Mouse (Mus musculus) limb, embryonic 10.5 days (tissue): ENCODE data around the gene Fam149b. TPM values are rescaled to one million over a fixed set of nuclear protein-coding genes. Genes with fewer than 3 reads are reported as not detected.
A peak's percentile ranks its signal among the peaks of the same experiment; 100 is the strongest.
"Not testable (repeated sequence)": the region's sequence is repeated elsewhere in the genome, so short reads cannot be mapped to it uniquely, and the experiment has no call there.

Experiments used
- DNase-seq: peaks from one replicate; pipeline ENCODE4 v3.0.0-alpha.2; 2017; ENCODE audit warnings: low spot score
- H3K27ac ChIP-seq: fragments of 300-500 bp; sonication (generic); 2 replicates; pipeline ENCODE4 v1.5.1; 2016; ENCODE audit warnings: mild to moderate bottlenecking
- H3K27me3 ChIP-seq: fragments of 300-500 bp; sonication (generic); 2 replicates; pipeline ENCODE4 v1.6.1; 2016; ENCODE audit warnings: low read depth, mild to moderate bottlenecking; ENCODE audit not compliant: poor library complexity, severe bottlenecking
- H3K36me3 ChIP-seq: fragments of 300-500 bp; sonication (generic); 2 replicates; pipeline ENCODE4 v1.6.1; 2016; ENCODE audit warnings: mild to moderate bottlenecking, moderate library complexity
- H3K4me1 ChIP-seq: fragments of 300-500 bp; sonication (generic); 2 replicates; pipeline ENCODE4 v1.6.1; 2016
- H3K4me3 ChIP-seq: fragments of 300-500 bp; sonication (generic); 2 replicates; pipeline ENCODE4 v1.5.1; 2016; ENCODE audit warnings: mild to moderate bottlenecking, moderate library complexity
- H3K9me3 ChIP-seq: fragments of 300-500 bp; sonication (generic); replicated peaks from 2 replicates; pipeline ENCODE4 v1.6.1; 2016; ENCODE audit warnings: mild to moderate bottlenecking
- WGBS: fragments of 180-500 bp; shearing (Covaris S2); methylation state at CpG from one replicate; pipeline ENCODE4 v1.1.7; 2016; 5-methylcytosine and 5-hydroxymethylcytosine counted together
- polyA plus RNA-seq: library from polyadenylated mRNA; unstranded; fragments of >200 nt; fragmentation: Nextera tagmentation; extraction: Ambion mirVana; gene quantifications from 2 replicates; pipeline ENCODE4 v1.2.1, GENCODE M21; 2016

Fam149b gene
- polyA plus RNA-seq: 43.5 and 51.7 TPM in 2 replicates

DNA sequence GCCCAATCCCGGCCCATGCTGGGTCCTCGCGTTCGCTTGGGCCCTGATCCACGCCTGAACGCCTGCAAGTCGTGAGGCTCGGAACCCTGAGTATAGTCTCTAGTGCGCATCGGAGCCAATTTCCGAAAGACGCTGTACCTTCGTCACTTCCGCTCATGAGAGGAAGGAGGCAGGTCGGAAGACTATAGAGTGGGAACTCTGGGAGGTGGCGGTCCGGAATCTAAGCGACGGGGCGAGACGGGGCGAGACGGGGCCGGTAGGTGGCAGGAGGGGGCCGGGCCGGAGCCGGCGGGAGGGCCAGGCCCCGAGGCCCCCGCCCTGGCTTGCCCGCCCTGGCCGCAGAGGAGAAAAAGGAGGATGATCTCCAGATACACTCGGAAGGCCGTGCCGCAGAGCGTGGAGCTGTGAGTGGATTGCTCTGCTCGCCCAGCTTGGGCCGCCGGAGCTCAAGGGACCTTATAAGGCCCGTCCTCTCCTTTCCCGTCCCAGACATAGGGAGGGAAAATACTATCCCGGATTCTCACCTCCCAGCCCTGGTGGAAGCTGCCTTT, at the start of gene Fam149b, which contains the start of gene Ecd:
Fam149b (plus strand) TSS at position 172 of the 551 bp plus-strand sequence.
Ecd (minus strand) TSS at position 131 of the 551 bp plus-strand sequence.
- Histone ChIP-seq H3K36me3 (peaks cover 49% of the 10 kb centered on the region), H3K27me3 (no peaks in the 10 kb centered on the region), H3K9me3 (no peaks in the 10 kb centered on the region), H3K4me3 (peak within 1 kb of the TSS; percentile 79), H3K4me1 (peaks cover 18% of the 10 kb centered on the region), H3K27ac (peak within 1 kb of the TSS; percentile 95)
- under 1% methylated on average over 42 of the region's 42 CpGs for WGBS
- DNase-seq: peak; percentile 95

DNA sequence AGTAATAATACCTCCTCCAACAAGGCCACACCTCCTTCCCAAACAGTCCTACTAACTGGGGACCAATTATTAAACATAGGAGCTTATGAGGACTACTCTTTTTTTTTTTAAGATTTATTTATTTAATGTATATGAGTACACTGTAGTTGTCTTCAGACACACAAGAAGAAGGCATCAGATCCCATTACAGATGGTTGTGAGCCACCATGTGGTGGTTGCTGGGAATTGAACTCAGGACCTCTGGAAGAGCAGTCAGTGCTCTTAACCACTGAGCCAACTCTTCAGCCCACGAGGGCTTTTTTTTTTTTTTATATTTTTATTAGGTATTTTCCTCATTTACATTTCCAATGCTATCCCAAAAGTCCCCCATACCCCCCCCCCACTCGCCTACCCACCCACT, 42.9 kb upstream of the Fam149b start:
- peaks cover 26% of the 10 kb centered on the region for H3K36me3 ChIP-seq
- not testable (repeated sequence) for H3K27ac ChIP-seq, H3K4me1 ChIP-seq, DNase-seq, H3K4me3 ChIP-seq, H3K9me3 ChIP-seq, H3K27me3 ChIP-seq
- WGBS: 77% methylated on average over 2 of the region's 2 CpGs

DNA sequence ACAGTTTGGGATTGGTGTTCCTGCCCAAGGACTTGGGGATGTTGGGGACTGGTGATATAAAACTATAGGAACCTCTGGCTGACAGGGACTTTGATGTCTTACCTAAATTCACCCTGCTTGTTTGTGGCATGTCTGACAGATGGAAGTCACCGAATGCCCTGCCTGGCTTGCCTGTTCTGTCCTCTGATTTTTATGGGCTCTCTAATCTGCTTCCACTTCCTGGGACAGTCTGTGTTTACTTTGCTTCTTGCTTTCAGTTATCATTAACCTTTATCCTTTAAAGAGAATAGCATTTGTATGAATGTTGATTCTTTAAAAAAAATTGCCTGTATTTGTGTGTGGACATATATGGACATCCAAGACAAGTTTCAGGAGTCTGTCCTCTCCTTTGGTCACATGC, 32.8 kb upstream of the Fam149b start:
- no peaks in the 10 kb centered on the region for H3K9me3 ChIP-seq
- no peak overlapping the region for H3K4me3 ChIP-seq
- 63% methylated on average over 1 of the region's 1 CpGs for WGBS
- no peak overlapping the region for H3K27ac ChIP-seq
- no peaks in the 10 kb centered on the region for H3K27me3 ChIP-seq
- H3K4me1 ChIP-seq: no peaks in the 10 kb centered on the region
- H3K36me3 ChIP-seq: peaks cover 40% of the 10 kb centered on the region
- no peak for DNase-seq

DNA sequence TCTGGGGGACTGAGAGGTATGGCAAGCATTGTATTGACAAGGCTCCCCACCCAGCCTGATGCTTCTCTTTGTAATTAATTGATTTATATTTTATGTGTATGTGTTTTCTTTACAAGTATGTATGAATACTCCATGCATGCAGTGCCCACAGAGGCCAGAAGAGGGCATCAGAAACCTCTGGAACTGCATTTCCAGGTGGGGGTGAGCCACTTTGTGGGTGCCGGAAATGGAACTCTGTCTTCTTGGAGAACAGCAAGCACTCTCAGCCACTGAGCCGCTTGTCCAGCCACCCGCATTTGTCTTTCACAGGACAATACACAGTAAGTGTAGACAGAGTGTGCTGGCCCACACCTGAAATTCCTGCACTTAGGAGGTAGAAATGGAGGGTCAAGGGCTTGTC, 28.5 kb upstream of the Fam149b start:
- DNase-seq: peak; percentile 53
- Histone ChIP-seq H3K9me3 (no peaks in the 10 kb centered on the region), H3K4me1 (no peaks in the 10 kb centered on the region), H3K36me3 (peaks cover 68% of the 10 kb centered on the region), H3K27ac (no peak overlapping the region), H3K4me3 (no peak overlapping the region), H3K27me3 (no peaks in the 10 kb centered on the region)
- 82% methylated on average over 3 of the region's 3 CpGs for WGBS

DNA sequence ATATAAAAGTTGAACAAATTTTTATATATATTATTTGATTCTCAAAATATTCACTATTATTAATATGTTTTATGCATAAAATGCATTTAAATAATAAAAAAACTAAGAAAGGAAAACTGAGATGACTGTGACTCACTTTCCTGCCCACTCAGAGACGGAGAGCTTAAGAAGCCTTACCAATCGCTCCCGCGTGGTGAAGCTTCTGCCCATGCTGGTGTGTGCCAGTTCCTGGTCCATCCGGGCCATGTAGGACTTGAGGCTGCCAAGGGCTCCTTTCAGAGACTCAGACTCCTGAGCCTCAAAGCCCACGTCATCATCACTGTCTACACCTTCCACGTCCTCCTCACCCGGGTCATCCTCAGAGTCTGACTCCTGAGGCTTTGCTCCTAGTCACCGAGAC, 23.8 kb upstream of the Fam149b start:
- no peak for DNase-seq
- H3K36me3 ChIP-seq: peaks cover 94% of the 10 kb centered on the region
- WGBS: 95% methylated on average over 9 of the region's 9 CpGs

DNA sequence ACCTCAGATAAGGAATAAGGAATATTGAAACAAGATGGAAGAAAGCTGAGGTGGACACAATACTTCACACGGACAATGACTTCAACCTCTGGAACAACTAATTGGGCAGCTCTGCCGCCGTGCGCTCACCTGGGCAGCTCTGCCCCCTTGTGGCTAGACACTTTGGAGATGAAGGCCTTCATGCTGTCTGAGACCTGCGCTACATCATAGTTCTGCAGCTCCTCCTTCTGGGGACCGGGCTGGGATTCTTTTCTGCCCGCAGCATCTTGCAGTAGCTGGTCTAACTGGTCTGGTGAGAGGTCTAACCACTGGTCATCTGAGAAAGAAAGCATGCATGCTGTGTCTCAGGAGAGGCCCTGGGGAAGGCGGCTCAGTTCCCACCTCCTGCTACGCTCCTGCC, 19.5 kb upstream of the Fam149b start:
- Histone ChIP-seq H3K36me3 (peaks cover 94% of the 10 kb centered on the region), H3K4me3 (no peak overlapping the region), H3K27ac (no peak overlapping the region), H3K27me3 (no peaks in the 10 kb centered on the region), H3K9me3 (no peaks in the 10 kb centered on the region), H3K4me1 (no peaks in the 10 kb centered on the region)
- WGBS: 65% methylated on average over 9 of the region's 9 CpGs
- peak; percentile 39 for DNase-seq

More for the DNA sequence above, 23.8 kb upstream of the Fam149b start:
- no peaks in the 10 kb centered on the region for H3K9me3 ChIP-seq
- no peak overlapping the region for H3K4me3 ChIP-seq
- H3K27ac ChIP-seq: no peak overlapping the region
- no peaks in the 10 kb centered on the region for H3K4me1 ChIP-seq
- H3K27me3 ChIP-seq: no peaks in the 10 kb centered on the region

DNA sequence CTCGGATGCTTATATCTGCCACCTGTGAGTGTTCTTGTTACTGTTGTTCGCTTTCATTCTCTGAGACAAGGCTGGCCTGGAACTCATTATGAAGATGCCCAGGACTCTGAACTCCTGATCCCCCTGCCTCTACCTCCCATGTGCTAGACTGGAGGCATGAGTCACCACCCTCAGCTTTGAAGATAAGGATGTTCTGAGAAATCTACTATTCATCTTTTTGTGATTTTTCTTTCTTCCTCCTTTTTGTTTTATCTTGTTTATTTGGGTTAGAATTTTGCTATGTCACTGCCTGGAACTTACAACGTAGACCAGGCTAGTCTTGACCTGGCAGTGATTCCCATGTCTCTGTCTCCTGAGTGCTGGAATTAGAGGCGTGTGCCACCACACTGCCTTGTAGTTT, 16.6 kb upstream of the Fam149b start:
- 90% methylated on average over 4 of the region's 4 CpGs for whole genome bisulfite sequencing
- Histone ChIP-seq H3K9me3 (no peaks in the 10 kb centered on the region), H3K4me3 (no peak overlapping the region), H3K4me1 (no peaks in the 10 kb centered on the region), H3K36me3 (peaks cover 98% of the 10 kb centered on the region), H3K27ac (no peak overlapping the region), H3K27me3 (no peaks in the 10 kb centered on the region)
- no peak for DNase-seq

DNA sequence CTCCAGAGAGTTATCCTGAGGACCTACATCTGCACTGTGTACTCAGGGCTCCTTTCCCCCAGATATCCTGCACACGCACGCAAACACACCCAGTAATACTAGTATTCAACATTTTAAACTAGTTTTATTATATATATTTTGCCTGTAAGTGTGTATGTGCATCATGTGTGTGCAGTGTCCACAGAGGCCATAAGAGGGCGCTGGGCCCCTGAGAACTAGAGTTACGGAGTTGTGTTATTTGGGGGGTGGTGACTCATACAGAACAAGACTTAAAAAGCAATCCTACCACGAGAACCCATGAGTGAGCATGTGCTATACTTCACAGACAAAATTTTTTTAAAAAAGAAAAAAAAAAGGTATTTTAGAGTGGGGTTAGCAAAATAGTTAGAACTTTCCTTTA, 8.5 kb upstream of the Fam149b start:
- H3K36me3 ChIP-seq: peaks cover 95% of the 10 kb centered on the region
- 97% methylated on average over 5 of the region's 5 CpGs for WGBS
- no peaks in the 10 kb centered on the region for H3K4me1 ChIP-seq
- H3K27me3 ChIP-seq: no peaks in the 10 kb centered on the region
- no peak overlapping the region for H3K27ac ChIP-seq
- H3K9me3 ChIP-seq: no peaks in the 10 kb centered on the region
- no peak for DNase-seq
- H3K4me3 ChIP-seq: no peak overlapping the region

DNA sequence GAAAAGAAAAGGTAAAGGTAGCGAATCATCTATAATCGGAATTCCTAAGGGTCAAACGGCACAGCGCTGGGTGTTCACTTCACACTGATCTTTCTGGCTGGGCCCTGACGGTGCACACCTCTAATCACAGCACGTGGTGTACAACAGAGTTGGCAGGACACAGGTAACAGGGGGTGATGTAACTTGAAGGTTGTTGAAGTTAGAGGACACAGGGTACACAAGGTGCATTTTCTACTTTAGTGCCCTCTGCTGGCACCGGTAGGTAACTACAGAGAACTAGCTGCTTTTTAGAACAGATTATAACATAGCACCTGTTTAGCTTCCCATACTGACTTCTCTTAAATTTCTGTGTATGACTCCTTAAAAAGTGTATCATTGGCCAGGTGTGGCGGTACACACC, 7.8 kb upstream of the Fam149b start:
- WGBS: 84% methylated on average over 8 of the region's 8 CpGs
- no peak for DNase-seq
- no peak overlapping the region for H3K27ac ChIP-seq
- H3K27me3 ChIP-seq: no peaks in the 10 kb centered on the region
- no peak overlapping the region for H3K4me3 ChIP-seq
- H3K36me3 ChIP-seq: peaks cover 95% of the 10 kb centered on the region
- no peaks in the 10 kb centered on the region for H3K4me1 ChIP-seq
- H3K9me3 ChIP-seq: no peaks in the 10 kb centered on the region

DNA sequence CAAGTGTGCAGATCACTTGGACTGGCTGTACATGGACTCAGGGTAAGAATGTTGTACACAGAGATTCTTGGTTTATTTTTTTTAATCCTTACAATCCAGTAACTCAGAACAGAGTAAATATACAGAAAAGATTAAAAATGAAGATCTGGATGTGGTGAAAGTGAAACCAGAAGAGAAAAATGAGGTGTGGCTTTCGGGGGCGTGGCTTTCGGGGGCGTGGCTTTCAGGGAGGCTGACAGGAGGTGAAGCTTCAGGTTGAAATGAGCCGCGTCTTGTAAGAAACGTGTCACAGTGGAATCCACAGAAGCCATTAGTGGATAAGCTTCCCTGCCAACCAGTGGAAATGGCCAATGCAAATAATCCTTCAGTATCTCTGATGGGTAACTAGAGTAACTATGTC, 7.1 kb upstream of the Fam149b start:
- WGBS: 85% methylated on average over 7 of the region's 7 CpGs

DNA sequence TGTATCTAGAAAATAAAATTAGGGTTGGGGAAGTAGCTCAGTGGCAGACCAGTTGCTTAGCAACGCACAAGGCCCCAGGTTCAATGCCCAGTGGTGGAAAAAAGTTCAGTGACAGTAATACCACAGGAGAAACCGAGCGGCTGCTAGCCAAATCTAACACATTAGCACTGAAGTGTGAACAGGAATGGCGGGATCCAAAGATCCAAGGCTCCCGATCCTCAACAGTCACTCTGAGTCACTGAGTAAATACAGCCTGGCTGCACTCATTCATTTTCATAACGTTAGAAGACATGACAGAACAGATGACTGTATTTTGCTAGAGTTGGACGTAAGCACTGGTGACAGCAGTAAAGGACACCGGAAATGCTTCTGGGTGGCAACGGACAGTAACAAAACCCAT, 2.1 kb upstream of the Fam149b start:
- H3K27me3 ChIP-seq: no peaks in the 10 kb centered on the region
- no peak overlapping the region for H3K4me3 ChIP-seq
- 93% methylated on average over 9 of the region's 9 CpGs for WGBS
- DNase-seq: no peak
- H3K4me1 ChIP-seq: peaks cover 18% of the 10 kb centered on the region
- no peaks in the 10 kb centered on the region for H3K9me3 ChIP-seq
- H3K27ac ChIP-seq: no peak overlapping the region
- H3K36me3 ChIP-seq: peaks cover 51% of the 10 kb centered on the region

More for the DNA sequence above, 7.1 kb upstream of the Fam149b start:
- DNase-seq: no peak
- Histone ChIP-seq H3K4me3 (no peak overlapping the region), H3K27ac (no peak overlapping the region), H3K36me3 (peaks cover 95% of the 10 kb centered on the region), H3K9me3 (no peaks in the 10 kb centered on the region), H3K27me3 (no peaks in the 10 kb centered on the region), H3K4me1 (no peaks in the 10 kb centered on the region)

DNA sequence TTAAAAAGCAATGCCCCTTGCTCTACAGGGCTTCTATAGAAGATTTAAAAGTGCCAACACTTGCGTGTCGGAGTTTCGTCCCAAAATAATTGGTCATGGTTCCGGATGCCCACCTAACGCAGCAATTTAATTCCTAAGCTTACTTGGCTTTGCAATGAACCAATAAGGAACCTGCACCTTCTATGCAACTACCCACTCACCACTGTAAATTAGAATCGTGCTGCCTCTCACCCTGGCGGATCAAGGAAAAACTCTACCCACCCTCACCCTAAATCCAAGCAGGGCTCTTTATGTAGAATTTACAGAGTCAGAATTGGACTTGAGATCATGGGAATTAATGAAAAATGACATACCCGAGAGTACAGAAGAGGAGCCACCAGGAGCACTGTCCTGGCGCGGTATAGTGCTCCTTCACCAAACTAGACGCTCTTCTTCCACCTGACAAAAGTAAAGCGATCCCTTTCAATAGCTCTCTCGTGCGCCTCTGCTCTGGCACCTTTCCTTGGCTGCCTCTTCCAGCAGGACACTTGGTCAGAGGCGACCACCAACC, 446 bp upstream of the Fam149b start:
- DNase-seq: no peak
- 6% methylated on average over 15 of the region's 15 CpGs for WGBS
- peak overlapping the region; percentile 79 for H3K4me3 ChIP-seq

DNA sequence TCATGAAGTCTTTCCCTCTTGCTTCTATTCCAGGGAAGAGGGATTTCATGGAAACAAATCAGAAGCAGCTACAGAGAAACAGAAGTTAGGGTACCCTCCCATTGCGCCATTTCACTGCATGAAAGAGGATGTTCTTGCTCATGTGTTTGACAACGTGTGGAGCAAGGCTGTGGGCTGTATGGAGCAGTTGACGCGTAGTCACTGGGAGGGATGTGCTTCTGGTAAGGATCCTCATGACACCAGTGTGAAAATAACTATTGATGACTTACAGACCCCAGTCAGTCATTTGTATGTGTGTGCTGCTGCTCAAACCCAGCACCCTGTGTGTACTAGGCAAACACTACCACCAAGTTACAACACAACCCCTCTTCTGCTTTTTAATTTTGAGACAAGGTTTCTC, 15.3 kb downstream of the Fam149b start:
- Histone ChIP-seq H3K9me3 (no peaks in the 10 kb centered on the region), H3K27me3 (no peaks in the 10 kb centered on the region), H3K4me3 (no peak overlapping the region), H3K4me1 (no peaks in the 10 kb centered on the region), H3K36me3 (peaks cover 99% of the 10 kb centered on the region), H3K27ac (no peak overlapping the region)
- 89% methylated on average over 4 of the region's 4 CpGs for WGBS
- no peak for DNase-seq

More for the DNA sequence above, 446 bp upstream of the Fam149b start:
- H3K4me1 ChIP-seq: peaks cover 18% of the 10 kb centered on the region
- no peaks in the 10 kb centered on the region for H3K9me3 ChIP-seq
- peak overlapping the region; percentile 95 for H3K27ac ChIP-seq
- no peaks in the 10 kb centered on the region for H3K27me3 ChIP-seq
- peaks cover 49% of the 10 kb centered on the region for H3K36me3 ChIP-seq

DNA sequence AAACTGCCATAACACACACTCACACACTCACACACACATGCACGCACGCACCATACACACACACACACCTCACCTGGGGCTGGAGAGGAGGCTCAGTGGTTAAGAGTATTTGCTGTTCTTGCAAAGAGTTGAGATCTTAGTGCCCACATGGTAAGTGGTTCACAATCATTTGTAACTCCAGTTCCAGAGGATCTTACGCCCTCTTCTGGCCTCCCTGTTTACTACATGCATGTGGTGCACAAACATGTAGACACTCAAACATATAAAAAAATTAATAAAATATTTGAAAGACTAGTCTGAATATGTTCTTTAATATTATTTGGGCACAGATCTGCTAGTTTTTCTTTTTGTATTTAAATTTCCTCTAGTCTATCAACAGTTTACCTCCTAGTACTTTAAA, 20.3 kb downstream of the Fam149b start:
- DNase-seq: no peak
- peaks cover 84% of the 10 kb centered on the region for H3K36me3 ChIP-seq
- no peaks in the 10 kb centered on the region for H3K9me3 ChIP-seq
- H3K27ac ChIP-seq: no peak overlapping the region
- 95% methylated on average over 3 of the region's 3 CpGs for WGBS
- H3K27me3 ChIP-seq: no peaks in the 10 kb centered on the region
- H3K4me1 ChIP-seq: no peaks in the 10 kb centered on the region
- no peak overlapping the region for H3K4me3 ChIP-seq
